Mouse (Mus musculus): ENCODE measurements at regions not wholly inside any gene's neighbourhood (a gene's known extent, or its start where the extent isn't known, plus 50 kb on each side); places are given as distances from the start of the nearest gene placed in this dataset.
"Not testable (repeated sequence)": the region's sequence is repeated elsewhere in the genome, so short reads cannot be mapped to it uniquely, and the experiment has no call there.

DNA sequence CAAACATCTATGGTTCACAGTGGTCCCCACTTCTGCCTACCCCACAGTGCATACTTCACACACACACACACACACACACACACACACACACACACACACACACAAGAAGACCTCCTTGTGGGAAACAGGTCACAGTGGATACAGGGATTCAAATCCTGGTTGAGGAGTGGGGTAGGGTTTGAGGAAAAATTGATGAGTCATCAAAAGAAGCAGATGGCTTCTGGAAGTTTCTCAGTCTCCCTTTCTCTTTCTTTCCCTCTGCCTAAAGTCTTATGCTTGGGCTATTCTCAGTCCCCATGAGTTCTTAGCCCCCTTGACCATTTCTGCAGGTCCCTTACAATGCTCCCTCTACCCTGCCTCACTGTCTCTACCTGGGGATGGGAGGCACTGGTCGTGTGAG lies 56.4 kb downstream of the Rassf10 start:
- DNase-seq (ENCODE audit: low read depth, low spot score), result no peak

- DNase-seq (ENCODE audit: low read depth, low spot score), result peak; percentile 11
Measured at GRCm38 (mm10) chr7:113017092-113017755, 63.5 kb downstream of the Rassf10 start.

- no peak for DNase-seq (ENCODE audit: low read depth, low spot score)
Measured at GRCm38 (mm10) chr7:113021412-113021811, 67.7 kb downstream of the Rassf10 start.

GRCm38 (mm10) chr7:113022516-113022915 lies 68.8 kb downstream of the Rassf10 start:
- no peak for DNase-seq (ENCODE audit: low read depth, low spot score)

DNA sequence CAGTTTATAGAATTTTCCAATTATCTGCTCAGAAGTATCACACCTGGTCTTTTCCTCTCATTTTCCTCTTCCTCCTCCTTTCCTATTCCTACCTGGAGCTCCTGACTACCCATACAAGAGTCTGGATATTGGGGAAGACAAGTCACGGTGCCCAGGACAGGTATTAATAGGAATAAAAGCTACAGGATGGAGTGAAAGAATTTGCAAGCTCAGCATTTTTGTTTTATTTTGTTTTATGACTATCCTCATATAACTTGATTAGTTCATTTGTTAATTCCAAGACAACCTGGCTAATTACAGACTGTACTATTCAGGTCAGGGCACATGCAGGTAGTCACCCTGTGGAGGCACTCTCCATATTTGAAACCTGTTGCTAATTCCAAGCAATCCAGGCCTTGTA lies 72.0 kb downstream of the Rassf10 start:
- no peak for DNase-seq (ENCODE audit: low read depth, low spot score)

- DNase-seq (ENCODE audit: low read depth, low spot score), result no peak
Measured at GRCm38 (mm10) chr7:113026290-113027075, 72.7 kb downstream of the Rassf10 start.

DNA sequence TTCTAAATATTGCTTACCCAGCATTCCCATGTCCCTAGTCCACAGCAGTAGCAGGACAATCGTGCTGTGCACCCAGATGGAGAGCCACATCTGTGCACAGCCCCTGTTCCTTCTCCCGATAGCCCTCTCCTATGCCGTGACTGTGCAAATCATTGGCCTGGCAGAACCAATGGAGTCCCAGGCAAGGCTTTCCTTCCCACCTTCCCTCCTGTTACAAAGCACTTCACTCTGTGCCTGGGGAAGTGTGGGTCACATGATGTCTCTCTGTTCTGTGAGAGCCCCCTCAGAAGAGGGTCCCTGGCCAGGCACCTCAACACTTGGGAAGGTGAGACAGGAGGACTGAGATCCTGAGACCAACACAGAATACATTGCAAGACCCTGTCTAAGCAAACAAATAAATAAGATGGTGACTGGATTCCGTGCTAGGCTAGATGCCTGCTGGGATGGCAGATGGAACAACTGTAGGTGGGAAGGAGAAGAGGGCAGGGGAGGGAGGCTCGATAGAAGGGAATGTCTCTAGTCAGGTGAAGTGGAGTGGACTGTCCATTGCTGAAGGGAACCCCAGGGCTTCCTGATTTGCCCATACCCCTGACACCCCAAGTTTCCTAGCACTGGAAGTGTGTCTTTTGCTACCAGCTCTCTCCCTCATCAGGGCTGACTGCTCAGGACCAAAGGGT lies 73.5 kb downstream of the Rassf10 start:
- DNase-seq (ENCODE audit: low read depth, low spot score), result no peak

- no peak for DNase-seq (ENCODE audit: low read depth, low spot score)
Measured at GRCm38 (mm10) chr7:113030053-113030752, 76.4 kb downstream of the Rassf10 start.

DNA sequence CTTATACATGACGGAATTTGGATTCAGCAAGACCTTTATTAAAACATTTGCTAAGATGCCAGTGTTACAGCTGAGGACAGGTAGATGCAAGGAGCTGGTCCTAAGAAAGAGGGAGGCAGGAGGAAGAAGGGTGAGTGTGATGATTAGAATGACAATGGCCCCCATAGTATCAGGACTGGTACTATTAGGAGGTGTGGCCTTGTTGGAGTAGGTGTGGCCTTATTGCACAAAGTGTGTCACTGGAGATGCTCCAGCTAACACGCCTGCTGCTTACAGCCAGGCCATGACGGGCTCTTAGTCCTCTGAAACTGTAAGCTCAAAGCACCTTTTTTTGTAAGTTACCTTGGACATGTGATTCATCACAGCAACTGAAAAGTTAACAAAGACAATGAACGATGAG lies 82.0 kb downstream of the Rassf10 start:
- DNase-seq (ENCODE audit: low read depth, low spot score), result no peak

GRCm38 (mm10) chr7:113037825-113038613 lies 84.3 kb downstream of the Rassf10 start:
- no peak for DNase-seq (ENCODE audit: low read depth, low spot score)

DNA sequence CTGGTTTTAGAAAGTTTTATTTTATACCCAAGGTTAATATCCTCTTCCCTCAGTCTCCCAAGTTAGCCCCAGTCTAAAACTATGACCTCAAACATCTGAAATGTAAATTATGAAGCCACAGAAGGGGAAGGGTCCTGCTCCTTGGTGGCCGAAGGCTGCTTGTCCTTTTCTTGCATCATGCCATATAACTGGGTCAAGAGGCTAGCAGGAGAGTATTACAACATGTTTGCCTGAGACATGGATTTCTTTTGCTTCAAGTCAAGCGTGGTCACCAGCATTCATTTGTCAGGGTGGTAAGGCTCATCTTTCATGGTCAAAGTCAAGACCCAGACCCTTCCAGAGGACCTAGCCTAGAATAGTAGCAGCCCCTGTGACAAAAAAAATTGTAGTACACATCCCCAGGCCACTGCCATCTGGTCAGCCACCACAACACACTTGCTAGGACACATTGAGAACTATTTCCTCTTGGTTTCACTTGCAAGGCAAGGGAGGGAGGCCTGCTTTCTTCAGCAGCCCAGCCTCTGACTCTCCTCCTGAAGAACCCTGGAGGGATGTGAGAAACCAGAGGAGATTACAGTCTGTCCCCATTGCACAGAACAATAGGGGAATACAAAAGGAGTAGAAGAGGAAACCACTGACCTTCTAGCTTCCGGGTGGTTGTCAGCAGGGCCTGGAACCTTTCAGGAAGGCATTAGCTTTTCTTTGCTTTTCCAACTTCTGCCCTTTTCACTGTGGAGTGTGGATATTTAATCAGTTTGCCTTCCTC lies 85.3 kb downstream of the Rassf10 start:
- DNase-seq (ENCODE audit: low read depth, low spot score), result no peak

GRCm38 (mm10) chr7:113045613-113046159 lies 91.9 kb downstream of the Rassf10 start:
- not testable (repeated sequence) for DNase-seq (ENCODE audit: low read depth, low spot score)

DNA sequence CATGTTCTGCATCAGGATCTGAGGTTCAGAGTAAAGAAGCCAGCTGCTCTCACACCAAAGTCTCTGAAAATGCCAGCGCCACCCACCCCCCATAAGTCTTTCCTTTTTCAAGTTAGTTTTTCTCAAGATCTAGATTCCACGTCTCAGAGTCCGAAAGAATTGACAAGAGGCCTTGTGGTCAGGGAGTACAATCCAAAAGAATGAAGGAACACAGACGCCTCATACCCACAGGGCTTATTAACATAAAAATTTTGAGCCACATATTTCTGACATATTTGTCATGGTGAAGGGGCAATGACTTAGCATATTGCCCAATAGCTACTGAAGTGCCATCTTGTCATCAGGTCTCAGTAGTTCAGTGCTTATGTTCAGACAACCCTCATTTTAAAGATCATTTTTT lies 92.6 kb downstream of the Rassf10 start:
- DNase-seq (ENCODE audit: low read depth, low spot score), result no peak

DNA sequence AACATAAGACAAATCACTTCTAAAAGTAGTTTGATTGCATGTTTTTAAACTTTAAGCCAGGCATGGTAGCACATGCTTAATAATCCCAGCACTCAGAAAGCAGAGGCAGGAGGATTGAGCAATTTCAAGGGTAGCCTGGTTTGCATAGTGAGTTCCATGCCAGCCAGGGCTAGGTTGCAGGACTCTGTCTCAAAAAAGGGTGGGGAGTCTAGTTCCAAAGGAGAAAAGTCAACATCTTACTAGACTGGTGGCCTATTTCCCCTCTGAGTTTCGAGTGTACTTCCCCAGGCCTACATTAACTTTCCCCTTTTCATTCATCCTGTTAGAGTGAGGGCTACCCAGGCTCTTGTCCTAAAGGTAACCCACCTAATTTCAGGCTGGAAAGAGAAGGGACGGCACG lies 93.8 kb downstream of the Rassf10 start:
- no peak for DNase-seq (ENCODE audit: low read depth, low spot score)

DNA sequence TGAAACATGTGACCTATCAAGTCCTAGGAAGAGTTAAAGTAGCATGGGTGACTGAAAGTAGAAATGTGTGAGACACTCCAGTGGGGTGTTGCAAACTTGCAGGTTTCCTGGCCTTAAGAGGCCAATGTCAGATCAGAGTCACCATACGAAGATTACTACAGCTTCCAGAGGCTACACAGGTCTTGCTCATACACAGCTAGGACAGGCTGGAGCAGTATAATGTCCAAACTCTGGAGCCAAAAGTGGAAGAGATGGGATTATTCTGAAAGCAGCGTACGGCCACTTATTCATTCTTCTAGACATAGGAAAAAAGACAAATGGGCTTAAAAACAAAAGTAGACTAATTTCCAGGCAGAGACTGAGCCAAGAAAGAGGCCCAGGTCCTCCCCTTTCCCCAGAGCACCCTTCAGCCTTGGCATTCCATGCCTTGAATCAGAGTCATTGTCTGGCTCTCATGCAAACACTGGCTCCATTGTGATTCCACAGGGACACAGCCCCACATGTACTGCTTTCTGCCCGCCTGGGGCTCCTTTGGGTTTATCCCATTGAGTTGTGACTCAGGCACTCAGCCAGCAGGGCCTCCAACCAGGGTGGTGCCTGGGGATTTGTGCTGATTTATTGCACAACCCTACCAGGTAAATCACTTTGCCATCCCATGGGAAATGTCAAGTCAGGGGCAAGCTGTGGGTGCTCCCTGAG lies 94.5 kb downstream of the Rassf10 start:
- peak; percentile 35 for DNase-seq (ENCODE audit: low read depth, low spot score)

DNA sequence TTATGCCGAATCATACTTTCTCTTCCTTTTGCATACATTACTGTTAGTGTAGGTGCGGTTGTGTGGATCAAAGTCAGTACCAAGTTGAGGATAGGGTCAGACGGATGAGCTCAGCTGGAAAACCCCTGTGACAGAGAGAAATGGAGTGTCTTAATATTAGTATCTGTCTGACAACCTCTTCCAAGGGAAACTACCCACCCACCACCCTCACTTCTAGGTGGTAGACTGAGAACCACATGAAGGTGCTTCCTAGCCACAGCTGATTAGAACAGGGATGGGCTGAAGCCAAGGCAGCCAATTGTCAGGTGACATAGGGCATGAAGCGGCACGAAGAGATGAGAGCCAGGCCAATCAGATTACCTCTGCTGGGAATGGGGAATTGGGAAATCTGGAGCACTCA lies 95.7 kb downstream of the Rassf10 start:
- no peak for DNase-seq (ENCODE audit: low read depth, low spot score)

DNA sequence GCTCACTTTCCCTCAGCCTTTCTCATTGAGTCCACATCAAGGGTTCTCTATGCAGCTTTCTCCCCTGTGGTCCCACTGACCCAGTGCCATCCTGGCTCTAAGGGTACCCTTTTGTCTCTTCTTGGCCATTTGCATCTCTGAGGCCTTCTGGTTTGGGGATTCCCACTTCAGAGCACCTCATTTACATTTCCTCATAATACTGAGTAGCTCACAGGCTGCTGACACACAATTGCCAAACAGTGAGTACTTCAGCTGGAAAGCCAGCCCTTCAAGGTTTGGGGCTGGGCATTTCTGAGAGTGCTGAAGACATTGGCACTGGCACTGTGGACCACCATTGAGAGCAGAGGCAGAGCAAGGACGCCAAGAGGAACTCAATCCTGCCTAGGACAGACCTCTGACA lies 99.2 kb downstream of the Rassf10 start:
- no peak for DNase-seq (ENCODE audit: low read depth, low spot score)

- no peak for DNase-seq (ENCODE audit: low read depth, low spot score)
Measured at GRCm38 (mm10) chr7:113056421-113056820, 102.7 kb downstream of the Rassf10 start.

- peak; percentile 1 for DNase-seq (ENCODE audit: low read depth, low spot score)
Measured at GRCm38 (mm10) chr7:113059211-113059966, 105.6 kb downstream of the Rassf10 start.
